9 mouse cellular contexts compared by ENCODE assay signal in genomic region chr4:136892811-136893210, GRCm38 (mm10). TPM values are rescaled to one million over a fixed set of nuclear protein-coding genes. Genes with fewer than 3 reads are reported as not detected.
DNase-seq lines count a peak whose midpoint lies in the region; ATAC-seq and TF ChIP-seq lines count a peak whose summit lies in the region.
"Had no signal": no experiment of that assay in that cellular context is flagged by ENCODE, and none has a peak within 500 bp of the region (broad histone marks: within the 10 kb centered on the region; RNA-seq: fewer than 3 reads in every experiment).

TSS of gene C1qc (minus strand) at chr4:136893065.

- no peak within 1 kb of the TSS for H3K4me2 ChIP-seq in forebrain, embryonic 12.5 days
- H3K4me2 ChIP-seq in hindbrain, embryonic 13.5 days = no peak within 1 kb of the TSS
- H3K4me2 ChIP-seq in liver, embryonic 11.5 days = no peak within 1 kb of the TSS

- TF ChIP-seq POLR2A in thymus, adult 2 months (IDR thresholded peaks at IDR 0.05; ENCODE audit: control insufficient read depth, extremely low read depth, insufficient read depth, low read length, poor library complexity) = no peak

- no peaks in the 10 kb centered on the region for H3K9me3 ChIP-seq in forebrain, embryonic 12.5 days
- H3K9me3 ChIP-seq in forebrain, embryonic 10.5 days = no peaks in the 10 kb centered on the region
- H3K9me3 ChIP-seq in hindbrain, embryonic 13.5 days = no peaks in the 10 kb centered on the region
- no peaks in the 10 kb centered on the region for H3K9me3 ChIP-seq in liver, embryonic 11.5 days (ENCODE audit: control insufficient read depth, low read length)

- no peak for DNase-seq in forebrain, embryonic 10.5 days (ENCODE audit: extremely low spot score, low spot score)
- DNase-seq in thymus, adult 2 months = no peak
- DNase-seq in thymus, postnatal 36 days = no peak
- no peak for DNase-seq in liver, embryonic 11.5 days (ENCODE audit: low spot score)
- no peak for DNase-seq in natural killer cell, adult 2 months (ENCODE audit: low spot score in 2 of 2)
- DNase-seq in cerebellum, adult 11 months = no peak

- ATAC-seq in forebrain, embryonic 12.5 days (ENCODE audit: low FRiP score) = no peak
- no peak for ATAC-seq in hindbrain, embryonic 13.5 days (ENCODE audit: low FRiP score)
- ATAC-seq in liver, embryonic 11.5 days (replicated peaks; ENCODE audit: low FRiP score) = no peak

- no peak within 1 kb of the TSS for H3K4me3 ChIP-seq in forebrain, embryonic 12.5 days (replicated peaks)
- H3K4me3 ChIP-seq in forebrain, embryonic 10.5 days = no peak within 1 kb of the TSS
- H3K4me3 ChIP-seq in thymus, adult 2 months (ENCODE audit: control insufficient read depth, insufficient read depth, low read length) = 0 out of 2 replicates have a peak within 1 kb of the TSS, but pooled peaks have one; percentile 8
- no peak within 1 kb of the TSS for H3K4me3 ChIP-seq in hindbrain, embryonic 13.5 days
- no peak within 1 kb of the TSS for H3K4me3 ChIP-seq in liver, embryonic 11.5 days (ENCODE audit: low read depth, low read length)

- no peak within 1 kb of the TSS for H3K9ac ChIP-seq in forebrain, embryonic 12.5 days
- peak within 1 kb of the TSS; percentile 24; the same call in 1 of the 2 replicates for H3K9ac ChIP-seq in hindbrain, embryonic 13.5 days
- no peak within 1 kb of the TSS for H3K9ac ChIP-seq in liver, embryonic 11.5 days (ENCODE audit: low read depth, low read length)

- peaks cover 12% of the 10 kb centered on the region for H3K4me1 ChIP-seq in forebrain, embryonic 12.5 days
- peaks cover 26% of the 10 kb centered on the region for H3K4me1 ChIP-seq in forebrain, embryonic 10.5 days
- H3K4me1 ChIP-seq in thymus, adult 2 months (replicated peaks; ENCODE audit: control insufficient read depth, insufficient read depth, low read length) = no peaks in the 10 kb centered on the region
- H3K4me1 ChIP-seq in hindbrain, embryonic 13.5 days (replicated peaks) = peaks cover 12% of the 10 kb centered on the region
- no peaks in the 10 kb centered on the region for H3K4me1 ChIP-seq in liver, embryonic 11.5 days (replicated peaks; ENCODE audit: control insufficient read depth, insufficient read depth, low read length)

- H3K36me3 ChIP-seq in forebrain, embryonic 12.5 days (replicated peaks) = no peaks in the 10 kb centered on the region
- H3K36me3 ChIP-seq in forebrain, embryonic 10.5 days (replicated peaks) = no peaks in the 10 kb centered on the region
- H3K36me3 ChIP-seq in thymus, adult 2 months (ENCODE audit: control insufficient read depth, insufficient read depth, low read length) = no peaks in the 10 kb centered on the region
- no peaks in the 10 kb centered on the region for H3K36me3 ChIP-seq in hindbrain, embryonic 13.5 days
- no peaks in the 10 kb centered on the region for H3K36me3 ChIP-seq in liver, embryonic 11.5 days (ENCODE audit: control insufficient read depth, insufficient read depth, low read length)

- peaks cover 70% of the 10 kb centered on the region for H3K27me3 ChIP-seq in forebrain, embryonic 12.5 days
- H3K27me3 ChIP-seq in forebrain, embryonic 10.5 days (ENCODE audit: poor library complexity, severe bottlenecking) = peaks cover 64% of the 10 kb centered on the region
- no peaks in the 10 kb centered on the region for H3K27me3 ChIP-seq in thymus, adult 2 months (ENCODE audit: control insufficient read depth, insufficient read depth, low read length)
- H3K27me3 ChIP-seq in hindbrain, embryonic 13.5 days = peaks cover 59% of the 10 kb centered on the region
- peaks cover 25% of the 10 kb centered on the region for H3K27me3 ChIP-seq in liver, embryonic 11.5 days (replicated peaks; ENCODE audit: control insufficient read depth, insufficient read depth, low read length)

- 58% methylated on average over 5 of the region's 5 CpGs for WGBS in forebrain, embryonic 12.5 days
- 64% methylated on average over 5 of the region's 5 CpGs for WGBS in forebrain, embryonic 10.5 days
- WGBS in thymus, adult 2 months = 12% methylated on average over 5 of the region's 5 CpGs
- WGBS in hindbrain, embryonic 13.5 days = 57% methylated on average over 5 of the region's 5 CpGs
- 35% methylated on average over 5 of the region's 5 CpGs for WGBS in liver, embryonic 11.5 days

- no peak for TF ChIP-seq CTCF in thymus, adult 2 months (IDR thresholded peaks at IDR 0.05; ENCODE audit: borderline replicate concordance, control insufficient read depth, extremely low read depth, insufficient read depth, low read length, poor library complexity)

- H3K27ac ChIP-seq in forebrain, embryonic 12.5 days = no peak within 1 kb of the TSS
- no peak within 1 kb of the TSS for H3K27ac ChIP-seq in forebrain, embryonic 10.5 days
- no peak within 1 kb of the TSS for H3K27ac ChIP-seq in thymus, adult 2 months (ENCODE audit: control insufficient read depth, insufficient read depth, low read length)
- no peak within 1 kb of the TSS for H3K27ac ChIP-seq in hindbrain, embryonic 13.5 days
- H3K27ac ChIP-seq in liver, embryonic 11.5 days (ENCODE audit: low read depth, low read length) = no peak within 1 kb of the TSS

RNA-seq across cellular contexts. Expression of gene C1qc, which starts in this region (rescaled TPM):
- polyA plus RNA-seq in forebrain, embryonic 12.5 days (2016; fragmentation: Nextera tagmentation; extraction: Ambion mirVana) = 9.5 and 10.2 TPM in 2 replicates
- 5.0 and 6.9 TPM in 2 replicates for polyA plus RNA-seq in forebrain, embryonic 10.5 days (2016; fragmentation: Nextera tagmentation; extraction: Ambion mirVana)
- 334 and 468 TPM in 2 replicates for polyA plus RNA-seq in thymus, adult 2 months (2012; rRNA removed)
- 19.5 and 24.3 TPM in 2 replicates for polyA plus RNA-seq in hindbrain, embryonic 13.5 days (2015; fragmentation: Nextera tagmentation; extraction: Ambion mirVana)
- 40.4 and 42.0 TPM in 2 replicates for polyA plus RNA-seq in liver, embryonic 11.5 days (2014; fragmentation: Nextera tagmentation; extraction: Ambion mirVana)
- polyA plus RNA-seq: C2C12 had no signal
